Mouse (Mus musculus): Measurements from ENCODE around the gene Cnksr3. TPM values are rescaled to one million over a fixed set of nuclear protein-coding genes. Genes with fewer than 3 reads are reported as not detected.

Gene Cnksr3
- polyA plus RNA-seq, 1 experiment from 2014 or later = 15.2 TPM

- Histone ChIP-seq H3K4me3 (ENCODE audit: low read length) (no peak overlapping the region), H3K4me1 (ENCODE audit: control insufficient read depth, insufficient read depth, low read length) (no peaks in the 10 kb centered on the region), H3K36me3 (ENCODE audit: control insufficient read depth, insufficient read depth, low read length) (peaks cover 4% of the 10 kb centered on the region; the same call in 1 of the 2 replicates), H3K4me2 (replicated peaks; ENCODE audit: low read depth, low read length) (no peak overlapping the region), H3K27ac (ENCODE audit: low read depth, low read length) (no peak overlapping the region; the same call in 1 of the 2 replicates), H3K27me3 (ENCODE audit: control insufficient read depth, insufficient read depth, low read length) (no peaks in the 10 kb centered on the region), H3K9ac (ENCODE audit: low read depth, low read length) (no peak overlapping the region), H3K9me3 (ENCODE audit: control insufficient read depth, low read length) (no peaks in the 10 kb centered on the region)
- ATAC-seq (ENCODE audit: low FRiP score, low TSS enrichment) = no peak
- WGBS = 68% methylated on average over 13 of the region's 13 CpGs
Observed at GRCm38 (mm10) chr10:7144081-7144783, 67.8 kb downstream of the Cnksr3 start.

DNA sequence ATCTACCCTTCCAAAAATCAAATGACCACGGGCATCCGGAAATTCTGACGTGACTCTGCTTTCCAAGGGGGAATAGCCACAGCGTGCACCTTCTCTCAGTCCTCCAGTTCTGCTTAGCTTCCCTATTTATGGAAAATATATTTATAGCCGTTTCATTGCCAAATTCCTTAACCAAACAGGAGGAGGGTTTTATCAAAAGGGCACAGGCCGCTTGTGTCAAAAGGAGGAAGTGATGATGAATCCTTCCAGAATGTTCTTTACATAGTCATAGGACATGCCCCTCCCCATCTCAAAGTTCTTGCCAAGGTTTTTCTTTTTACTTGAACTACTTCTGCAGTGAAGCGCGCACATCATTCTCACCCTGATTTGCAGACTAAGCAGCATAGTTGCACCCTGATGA lies 69.8 kb downstream of the Cnksr3 start:
- Histone ChIP-seq H3K36me3 (ENCODE audit: control insufficient read depth, insufficient read depth, low read length) (peaks cover 5% of the 10 kb centered on the region; the same call in 1 of the 2 replicates), H3K9ac (ENCODE audit: low read depth, low read length) (no peak overlapping the region), H3K9me3 (ENCODE audit: control insufficient read depth, low read length) (no peaks in the 10 kb centered on the region), H3K4me3 (ENCODE audit: low read length) (no peak overlapping the region), H3K27me3 (ENCODE audit: control insufficient read depth, insufficient read depth, low read length) (no peaks in the 10 kb centered on the region), H3K27ac (ENCODE audit: low read depth, low read length) (no peak overlapping the region), H3K4me1 (ENCODE audit: control insufficient read depth, insufficient read depth, low read length) (no peaks in the 10 kb centered on the region), H3K4me2 (replicated peaks; ENCODE audit: low read depth, low read length) (no peak overlapping the region)
- 75% methylated on average over 8 of the region's 8 CpGs for WGBS
- ATAC-seq (ENCODE audit: low FRiP score, low TSS enrichment) = no peak

GRCm38 (mm10) chr10:7140282-7140681 lies 71.8 kb downstream of the Cnksr3 start:
- ATAC-seq (ENCODE audit: low FRiP score, low TSS enrichment) = peak; percentile 62; the same call in 1 of the 2 replicates
- Histone ChIP-seq H3K27ac (ENCODE audit: low read depth, low read length) (no peak overlapping the region; the same call in 1 of the 2 replicates), H3K27me3 (ENCODE audit: control insufficient read depth, insufficient read depth, low read length) (no peaks in the 10 kb centered on the region), H3K9me3 (ENCODE audit: control insufficient read depth, low read length) (no peaks in the 10 kb centered on the region), H3K9ac (ENCODE audit: low read depth, low read length) (no peak overlapping the region), H3K36me3 (ENCODE audit: control insufficient read depth, insufficient read depth, low read length) (peaks cover 2% of the 10 kb centered on the region; the same call in 1 of the 2 replicates), H3K4me2 (replicated peaks; ENCODE audit: low read depth, low read length) (no peak overlapping the region), H3K4me1 (ENCODE audit: control insufficient read depth, insufficient read depth, low read length) (0 out of 2 replicates have a peak, but pooled peaks cover 2% of the 10 kb centered on the region), H3K4me3 (ENCODE audit: low read length) (no peak overlapping the region)
- 53% methylated on average over 6 of the region's 6 CpGs for WGBS

DNA sequence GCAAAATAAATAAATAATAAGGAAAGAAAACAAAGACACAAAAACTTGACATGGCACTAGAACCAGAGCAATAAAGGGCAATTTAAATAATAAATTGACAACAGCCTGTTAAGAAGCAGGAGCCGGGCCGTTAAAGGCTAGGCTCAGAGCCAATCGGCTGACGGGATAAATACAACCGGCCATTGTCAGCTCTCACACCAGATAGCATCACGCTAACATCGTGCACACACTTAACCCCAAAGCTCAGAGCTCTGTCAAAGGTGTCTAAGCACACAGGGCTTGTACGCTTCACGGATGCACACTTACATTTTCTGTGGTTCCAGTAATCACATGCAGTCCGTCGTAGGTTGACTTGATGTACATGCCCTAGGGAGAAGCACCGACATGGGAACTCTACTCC lies 74.0 kb downstream of the Cnksr3 start:
- Histone ChIP-seq H3K4me1 (ENCODE audit: control insufficient read depth, insufficient read depth, low read length) (0 out of 2 replicates have a peak, but pooled peaks cover 2% of the 10 kb centered on the region), H3K27me3 (ENCODE audit: control insufficient read depth, insufficient read depth, low read length) (no peaks in the 10 kb centered on the region), H3K9me3 (ENCODE audit: control insufficient read depth, low read length) (no peaks in the 10 kb centered on the region), H3K4me3 (ENCODE audit: low read length) (no peak overlapping the region), H3K27ac (ENCODE audit: low read depth, low read length) (peak overlapping the region; percentile 26; the same call in 1 of the 2 replicates), H3K9ac (ENCODE audit: low read depth, low read length) (no peak overlapping the region), H3K4me2 (replicated peaks; ENCODE audit: low read depth, low read length) (no peak overlapping the region), H3K36me3 (ENCODE audit: control insufficient read depth, insufficient read depth, low read length) (peaks cover 14% of the 10 kb centered on the region; the same call in 1 of the 2 replicates)
- ATAC-seq (ENCODE audit: low FRiP score, low TSS enrichment) = peak; percentile 54; the same call in 1 of the 2 replicates
- 51% methylated on average over 12 of the region's 12 CpGs for WGBS

DNA sequence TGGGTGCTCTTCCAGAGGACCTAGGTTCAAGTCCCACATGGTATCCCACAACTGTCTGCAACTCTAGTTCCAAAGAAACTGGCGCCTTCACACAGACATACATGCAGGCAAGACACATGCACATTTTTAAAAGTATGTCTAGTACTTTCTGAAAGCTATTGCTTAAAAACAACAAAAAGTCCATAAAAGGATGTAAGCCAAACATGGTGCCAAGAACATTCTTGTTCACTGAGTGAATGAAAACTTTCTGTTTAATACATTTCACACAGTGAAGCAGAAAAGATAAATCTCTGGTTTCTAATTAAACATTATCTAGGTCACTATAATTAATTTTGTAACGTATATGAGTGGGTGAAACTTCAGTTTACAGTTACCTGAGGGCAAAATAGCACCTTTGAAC lies 76.3 kb downstream of the Cnksr3 start:
- Histone ChIP-seq H3K9ac (ENCODE audit: low read depth, low read length) (no peak overlapping the region), H3K4me2 (replicated peaks; ENCODE audit: low read depth, low read length) (no peak overlapping the region), H3K36me3 (ENCODE audit: control insufficient read depth, insufficient read depth, low read length) (peaks cover 25% of the 10 kb centered on the region), H3K9me3 (ENCODE audit: control insufficient read depth, low read length) (no peaks in the 10 kb centered on the region), H3K27ac (ENCODE audit: low read depth, low read length) (no peak overlapping the region), H3K4me3 (ENCODE audit: low read length) (no peak overlapping the region), H3K27me3 (ENCODE audit: control insufficient read depth, insufficient read depth, low read length) (no peaks in the 10 kb centered on the region), H3K4me1 (ENCODE audit: control insufficient read depth, insufficient read depth, low read length) (0 out of 2 replicates have a peak, but pooled peaks cover 2% of the 10 kb centered on the region)
- WGBS = 72% methylated on average over 2 of the region's 2 CpGs
- no peak for ATAC-seq (ENCODE audit: low FRiP score, low TSS enrichment)

GRCm38 (mm10) chr10:7133005-7133404 lies 79.0 kb downstream of the Cnksr3 start:
- no peak for ATAC-seq (ENCODE audit: low FRiP score, low TSS enrichment)
- H3K4me3 ChIP-seq (ENCODE audit: low read length) = no peak overlapping the region
- no peak overlapping the region for H3K27ac ChIP-seq (ENCODE audit: low read depth, low read length)
- peaks cover 45% of the 10 kb centered on the region for H3K36me3 ChIP-seq (ENCODE audit: control insufficient read depth, insufficient read depth, low read length)
- H3K4me2 ChIP-seq (replicated peaks; ENCODE audit: low read depth, low read length) = no peak overlapping the region
- 0 out of 2 replicates have a peak, but pooled peaks cover 2% of the 10 kb centered on the region for H3K4me1 ChIP-seq (ENCODE audit: control insufficient read depth, insufficient read depth, low read length)
- no peak overlapping the region for H3K9ac ChIP-seq (ENCODE audit: low read depth, low read length)
- no peaks in the 10 kb centered on the region for H3K27me3 ChIP-seq (ENCODE audit: control insufficient read depth, insufficient read depth, low read length)
- no peaks in the 10 kb centered on the region for H3K9me3 ChIP-seq (ENCODE audit: control insufficient read depth, low read length)
- 90% methylated on average over 5 of the region's 5 CpGs for WGBS

DNA sequence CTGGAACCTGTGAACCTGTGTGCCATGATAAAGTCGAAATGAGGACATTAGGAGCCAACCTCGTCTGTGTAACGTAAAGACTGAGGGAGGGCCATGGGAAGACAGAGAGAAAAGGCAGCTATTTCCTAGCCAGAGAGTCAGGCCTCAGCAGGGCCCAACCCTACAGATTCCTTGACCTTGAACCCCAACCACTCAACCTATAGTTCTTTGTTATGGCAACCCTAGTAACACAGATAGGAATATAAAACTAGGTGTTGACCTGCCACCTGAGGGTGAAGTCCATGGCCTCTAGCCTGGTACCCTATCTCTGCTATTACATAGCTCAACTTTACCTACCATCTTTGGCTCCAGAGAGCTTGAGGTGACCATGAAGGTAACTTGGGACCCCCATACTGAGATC lies 80.6 kb downstream of the Cnksr3 start:
- Histone ChIP-seq H3K36me3 (ENCODE audit: control insufficient read depth, insufficient read depth, low read length) (peaks cover 59% of the 10 kb centered on the region), H3K4me3 (ENCODE audit: low read length) (no peak overlapping the region), H3K4me2 (replicated peaks; ENCODE audit: low read depth, low read length) (no peak overlapping the region), H3K27me3 (ENCODE audit: control insufficient read depth, insufficient read depth, low read length) (no peaks in the 10 kb centered on the region), H3K9me3 (ENCODE audit: control insufficient read depth, low read length) (no peaks in the 10 kb centered on the region), H3K4me1 (ENCODE audit: control insufficient read depth, insufficient read depth, low read length) (0 out of 2 replicates have a peak, but pooled peaks cover 2% of the 10 kb centered on the region), H3K9ac (ENCODE audit: low read depth, low read length) (no peak overlapping the region), H3K27ac (ENCODE audit: low read depth, low read length) (no peak overlapping the region)
- ATAC-seq (ENCODE audit: low FRiP score, low TSS enrichment) = no peak
- 90% methylated on average over 3 of the region's 3 CpGs for WGBS

- peaks cover 63% of the 10 kb centered on the region for H3K36me3 ChIP-seq (ENCODE audit: control insufficient read depth, insufficient read depth, low read length)
- no peaks in the 10 kb centered on the region for H3K4me1 ChIP-seq (ENCODE audit: control insufficient read depth, insufficient read depth, low read length)
- WGBS = 92% methylated on average over 9 of the region's 9 CpGs
Observed at GRCm38 (mm10) chr10:7127828-7128227, 84.2 kb downstream of the Cnksr3 start.

DNA sequence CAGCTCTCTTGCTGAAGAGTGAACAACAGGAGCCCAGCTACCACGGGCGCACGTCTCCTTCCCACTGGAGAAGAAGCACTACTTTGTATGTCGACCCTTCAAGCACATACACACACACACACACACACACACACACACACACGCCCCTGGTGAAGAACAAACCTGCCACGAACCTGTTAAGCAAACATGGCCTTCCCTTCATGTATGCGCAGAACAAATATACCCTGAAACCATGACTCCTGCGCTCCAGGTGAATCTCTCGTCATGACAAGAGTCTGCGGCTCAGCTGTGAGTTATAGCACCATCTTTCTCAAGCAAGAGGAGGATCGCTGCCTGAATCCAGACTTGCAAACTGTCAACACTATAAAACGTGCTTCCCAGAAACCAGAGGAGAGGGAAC lies 85.2 kb downstream of the Cnksr3 start:
- no peak for ATAC-seq (ENCODE audit: low FRiP score, low TSS enrichment)
- 92% methylated on average over 12 of the region's 12 CpGs for WGBS
- H3K4me1 ChIP-seq (ENCODE audit: control insufficient read depth, insufficient read depth, low read length) = no peaks in the 10 kb centered on the region
- no peak overlapping the region for H3K4me2 ChIP-seq (replicated peaks; ENCODE audit: low read depth, low read length)
- H3K27me3 ChIP-seq (ENCODE audit: control insufficient read depth, insufficient read depth, low read length) = no peaks in the 10 kb centered on the region
- no peak overlapping the region for H3K9ac ChIP-seq (ENCODE audit: low read depth, low read length)
- H3K27ac ChIP-seq (ENCODE audit: low read depth, low read length) = no peak overlapping the region
- H3K9me3 ChIP-seq (ENCODE audit: control insufficient read depth, low read length) = no peaks in the 10 kb centered on the region
- no peak overlapping the region for H3K4me3 ChIP-seq (ENCODE audit: low read length)
- H3K36me3 ChIP-seq (ENCODE audit: control insufficient read depth, insufficient read depth, low read length) = peaks cover 67% of the 10 kb centered on the region

More at GRCm38 (mm10) chr10:7127828-7128227, 84.2 kb downstream of the Cnksr3 start:
- Histone ChIP-seq H3K9me3 (ENCODE audit: control insufficient read depth, low read length) (no peaks in the 10 kb centered on the region), H3K9ac (ENCODE audit: low read depth, low read length) (no peak overlapping the region), H3K4me3 (ENCODE audit: low read length) (no peak overlapping the region), H3K27me3 (ENCODE audit: control insufficient read depth, insufficient read depth, low read length) (no peaks in the 10 kb centered on the region), H3K4me2 (replicated peaks; ENCODE audit: low read depth, low read length) (no peak overlapping the region), H3K27ac (ENCODE audit: low read depth, low read length) (no peak overlapping the region)
- no peak for ATAC-seq (ENCODE audit: low FRiP score, low TSS enrichment)
